Mouse (Mus musculus) kidney, adult 2 months (tissue): ENCODE measurements around the gene Klk14. TPM values are rescaled to one million over a fixed set of nuclear protein-coding genes. Genes with fewer than 3 reads are reported as not detected.
A peak's percentile ranks its signal among the peaks of the same experiment; 100 is the strongest.
"Not testable (repeated sequence)": the region's sequence is repeated elsewhere in the genome, so short reads cannot be mapped to it uniquely, and the experiment has no call there.

Experiments used
- DNase-seq: peaks from one replicate; pipeline ENCODE4 v3.0.0; 2021
- H3K27ac ChIP-seq: fragments of 200-500 bp; 2 replicates; pipeline ENCODE4 v1.5.1; 2012; ENCODE audit warnings: low read depth, low read length, control low read depth, inconsistent platforms; ENCODE audit not compliant: insufficient read depth
- H3K27me3 ChIP-seq: fragments of 200-500 bp; replicated peaks from 2 replicates; pipeline ENCODE4 v1.6.1; 2012; ENCODE audit warnings: mild to moderate bottlenecking, moderate library complexity, low read length, inconsistent platforms; ENCODE audit not compliant: control insufficient read depth, insufficient read depth
- H3K36me3 ChIP-seq: fragments of 200-500 bp; 2 replicates; pipeline ENCODE4 v1.6.1; 2012; ENCODE audit warnings: mild to moderate bottlenecking, moderate library complexity, low read length, inconsistent platforms; ENCODE audit not compliant: control insufficient read depth, insufficient read depth
- H3K4me1 ChIP-seq: fragments of 200-500 bp; 2 replicates; pipeline ENCODE4 v1.6.1; 2011; ENCODE audit warnings: low read length; ENCODE audit not compliant: control insufficient read depth, insufficient read depth
- H3K4me3 ChIP-seq: fragments of 200-500 bp; 2 replicates; pipeline ENCODE4 v1.5.1; 2011; ENCODE audit warnings: mild to moderate bottlenecking, low read depth, low read length, control low read depth; ENCODE audit not compliant: insufficient read depth
- CTCF ChIP-seq: fragments of 200-500 bp; conservative IDR thresholded peaks from 2 replicates; pipeline ENCODE4 v1.5.1; 2011; ENCODE audit warnings: low read depth, mild to moderate bottlenecking, control low read depth, low read length, moderate library complexity, mixed read lengths; ENCODE audit not compliant: insufficient read depth, insufficient read length
- POLR2A ChIP-seq: fragments of 200-500 bp; IDR thresholded peaks from one replicate; pipeline ENCODE4 v1.6.1; 2011; ENCODE audit warnings: low read depth, low read length, control low read depth
- WGBS: fragments of 180-500 bp; shearing (Covaris S2); methylation state at CpG from one replicate; pipeline ENCODE4 v1.1.7; 2018; 5-methylcytosine and 5-hydroxymethylcytosine counted together
- polyA plus RNA-seq: library from polyadenylated mRNA; depleted of rRNA; stranded (reverse); fragments of >200 nt; gene quantifications from 2 replicates; pipeline ENCODE4 v1.2.3, GENCODE M21; 2012; rRNA removed

Klk14 gene
- polyA plus RNA-seq, 1 experiment, result 0.11 TPM

GRCm38 (mm10) chr7:43680960-43681359 is 9.3 kb upstream of the Klk14 start:
- peak; percentile 75 for TF ChIP-seq CTCF
- TF ChIP-seq POLR2A, result no peak
- Histone ChIP-seq H3K36me3 (peaks cover 2% of the 10 kb centered on the region; the same call in 1 of the 2 replicates), H3K27ac (no peak overlapping the region), H3K27me3 (no peaks in the 10 kb centered on the region), H3K4me3 (no peak overlapping the region), H3K4me1 (no peaks in the 10 kb centered on the region)
- 23% methylated on average over 5 of the region's 5 CpGs for WGBS
- peak; percentile 50 for DNase-seq

- not testable (repeated sequence) for H3K27ac ChIP-seq, H3K4me3 ChIP-seq, H3K4me1 ChIP-seq, DNase-seq, H3K36me3 ChIP-seq, H3K27me3 ChIP-seq
- WGBS, result 0% methylated on average over 1 of the region's 1 CpGs
- peak; percentile 33 for TF ChIP-seq CTCF
Measured at GRCm38 (mm10) chr7:43682511-43682910, 7.7 kb upstream of the Klk14 start.

GRCm38 (mm10) chr7:43685088-43685487 is 5.1 kb upstream of the Klk14 start:
- no peak for DNase-seq
- no peak overlapping the region for H3K4me3 ChIP-seq
- H3K36me3 ChIP-seq, result no peaks in the 10 kb centered on the region
- no peak overlapping the region for H3K27ac ChIP-seq
- H3K27me3 ChIP-seq, result no peaks in the 10 kb centered on the region
- TF ChIP-seq POLR2A, result no peak
- TF ChIP-seq CTCF, result no peak
- 46% methylated on average over 7 of the region's 7 CpGs for WGBS
- H3K4me1 ChIP-seq, result no peaks in the 10 kb centered on the region

DNA sequence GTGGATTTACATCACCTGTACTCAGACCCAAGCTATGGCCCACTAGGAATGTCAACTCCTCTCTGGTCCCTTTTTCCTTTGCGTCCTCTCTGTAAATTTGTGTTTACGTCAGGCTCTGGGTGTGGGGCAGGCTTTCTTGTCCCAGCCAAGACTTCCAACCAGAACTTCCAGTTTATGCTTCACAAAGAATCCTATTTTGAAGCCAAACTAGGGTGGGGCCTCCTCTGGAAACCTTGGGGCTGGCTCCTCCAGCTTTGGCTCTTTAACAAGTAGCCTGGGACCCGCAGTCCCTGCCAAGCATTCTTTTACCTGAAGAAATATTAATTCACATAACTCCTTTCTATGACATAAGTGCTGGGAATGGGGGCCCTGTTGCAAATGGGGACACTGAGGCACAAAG is 19.8 kb downstream of the Klk14 start:
- no peak for TF ChIP-seq CTCF
- no peak for TF ChIP-seq POLR2A
- H3K36me3 ChIP-seq, result no peaks in the 10 kb centered on the region

GRCm38 (mm10) chr7:43712267-43712666 is 22.0 kb downstream of the Klk14 start, which contains the start of gene Klk13:
Klk13 (plus strand) TSS chr7:43712567.
- Histone ChIP-seq H3K4me1 (no peaks in the 10 kb centered on the region), H3K36me3 (no peaks in the 10 kb centered on the region), H3K27ac (no peak within 1 kb of the TSS), H3K4me3 (no peak within 1 kb of the TSS), H3K27me3 (no peaks in the 10 kb centered on the region)
- 61% methylated on average over 4 of the region's 4 CpGs for WGBS
- no peak for DNase-seq
- TF ChIP-seq POLR2A (no peak), CTCF (no peak)

More for the DNA sequence above, 19.8 kb downstream of the Klk14 start:
- H3K27ac ChIP-seq, result no peak overlapping the region
- WGBS, result 83% methylated on average over 3 of the region's 3 CpGs
- DNase-seq, result no peak
- no peak overlapping the region for H3K4me3 ChIP-seq
- no peaks in the 10 kb centered on the region for H3K4me1 ChIP-seq
- H3K27me3 ChIP-seq, result no peaks in the 10 kb centered on the region

DNA sequence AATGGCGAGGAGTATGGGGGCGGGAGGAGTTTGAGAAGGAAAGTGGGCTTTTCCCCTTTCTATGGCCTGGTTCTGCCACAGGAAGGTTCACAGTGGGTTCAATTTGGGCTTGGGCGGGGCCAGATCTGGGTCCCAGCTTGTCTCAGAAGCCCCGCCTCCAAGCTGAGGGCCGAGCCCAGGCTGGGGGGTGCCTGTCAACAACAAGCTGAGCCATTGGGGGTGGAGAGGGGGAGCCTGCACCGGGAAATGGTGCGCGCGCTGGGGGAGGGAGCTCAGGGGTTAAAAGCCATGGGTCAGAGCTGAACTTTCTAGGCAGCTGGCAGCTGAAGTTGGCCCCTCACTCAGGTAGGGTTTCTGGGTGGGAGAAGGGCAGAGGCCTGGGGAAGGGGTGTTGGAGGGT is 22.7 kb downstream of the Klk14 start:
- WGBS, result 9% methylated on average over 9 of the region's 9 CpGs
- Histone ChIP-seq H3K4me3 (no peak overlapping the region), H3K27ac (no peak overlapping the region), H3K36me3 (no peaks in the 10 kb centered on the region), H3K27me3 (no peaks in the 10 kb centered on the region), H3K4me1 (no peaks in the 10 kb centered on the region)
- DNase-seq, result no peak
- TF ChIP-seq CTCF (no peak), POLR2A (no peak)

DNA sequence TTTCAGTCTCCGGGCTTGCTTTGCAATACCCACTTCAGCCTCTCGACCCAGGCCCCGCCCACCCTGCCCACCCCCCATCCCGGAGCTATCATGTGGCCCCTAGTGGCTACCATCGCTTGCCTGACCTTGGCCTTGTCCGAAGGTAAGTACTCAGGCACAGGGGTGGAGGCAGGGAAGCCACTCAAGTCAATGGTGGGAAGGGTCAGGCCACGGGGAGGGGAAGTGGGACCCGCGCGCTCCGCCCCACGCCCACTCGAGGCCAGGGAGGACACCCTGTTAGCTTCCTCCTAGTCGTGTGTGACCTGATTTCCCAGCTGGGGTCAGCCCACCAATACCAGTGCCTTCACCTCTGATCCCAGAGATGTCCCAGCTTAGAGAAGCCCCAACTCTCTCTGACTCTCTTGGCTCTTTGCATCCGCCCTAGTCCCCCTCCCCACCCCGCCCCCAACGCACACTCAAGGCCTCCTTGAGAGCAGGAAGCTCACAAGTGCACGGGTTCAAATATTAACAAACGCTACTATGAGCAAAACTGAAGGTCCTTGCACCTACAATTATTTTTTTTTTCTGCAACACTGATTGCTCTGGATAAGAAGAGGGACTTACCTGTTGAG is 23.6 kb downstream of the Klk14 start:
- Histone ChIP-seq H3K4me1 (no peaks in the 10 kb centered on the region), H3K27me3 (no peaks in the 10 kb centered on the region), H3K36me3 (no peaks in the 10 kb centered on the region), H3K4me3 (no peak overlapping the region), H3K27ac (no peak overlapping the region)
- no peak for DNase-seq
- 10% methylated on average over 19 of the region's 19 CpGs for WGBS
- TF ChIP-seq POLR2A (no peak), CTCF (no peak)

Other genes with a start within 250 kb of the Klk14 start
- 0.33 TPM in 1 of 2 replicates, not detected in the other for gene Cldnd2, start 249.6 kb upstream of the Klk14 start, polyA plus RNA-seq
- 477 and 614 TPM in 2 replicates for gene Etfb, start 246.3 kb upstream of the Klk14 start, polyA plus RNA-seq
- 1.8 and 3.6 TPM in 2 replicates for gene Gm45233, start 246.3 kb upstream of the Klk14 start, polyA plus RNA-seq
- 5.9 and 6.7 TPM in 2 replicates for gene Vsig10l, start 227.3 kb upstream of the Klk14 start, polyA plus RNA-seq
- 1.0 and 1.1 TPM in 2 replicates for gene Iglon5, start 200.3 kb upstream of the Klk14 start, polyA plus RNA-seq
- gene 4931406B18Rik, start 184.5 kb upstream of the Klk14 start, polyA plus RNA-seq, result not detected in 2 replicates
- gene Cd33, start 146.0 kb upstream of the Klk14 start, polyA plus RNA-seq, result 2.4 and 3.9 TPM in 2 replicates
- gene Zfp658, start 128.2 kb upstream of the Klk14 start, polyA plus RNA-seq, result 0.91 and 1.1 TPM in 2 replicates
- 2.1 and 2.6 TPM in 2 replicates for gene Zfp719, start 110.8 kb upstream of the Klk14 start, polyA plus RNA-seq
- not detected in 2 replicates for gene Zfp819, start 83.2 kb upstream of the Klk14 start, polyA plus RNA-seq
- not detected in 2 replicates for gene Ceacam18, start 55.7 kb upstream of the Klk14 start, polyA plus RNA-seq
- gene Siglece, start 30.3 kb upstream of the Klk14 start, polyA plus RNA-seq, result 2.8 and 3.8 TPM in 2 replicates
- 6.1 and 7.0 TPM in 2 replicates for gene Ctu1, start 18.4 kb upstream of the Klk14 start, polyA plus RNA-seq
- 0.04 TPM in 1 of 2 replicates, not detected in the other for gene Klk13, start 22.1 kb downstream of the Klk14 start, polyA plus RNA-seq
- gene Klk12, start 78.5 kb downstream of the Klk14 start, polyA plus RNA-seq, result not detected in 2 replicates
- gene Klk11, start 84.2 kb downstream of the Klk14 start, polyA plus RNA-seq, result 0.18 TPM in 1 of 2 replicates, not detected in the other
- 0.41 and 0.52 TPM in 2 replicates for gene Klk10, start 90.6 kb downstream of the Klk14 start, polyA plus RNA-seq
- not detected in 2 replicates for gene Klk9, start 101.5 kb downstream of the Klk14 start, polyA plus RNA-seq
- 4.2 and 5.9 TPM in 2 replicates for gene Klk8, start 107.2 kb downstream of the Klk14 start, polyA plus RNA-seq
- not detected in 2 replicates for gene Klk7, start 120.9 kb downstream of the Klk14 start, polyA plus RNA-seq
- gene Klk6, start 134.1 kb downstream of the Klk14 start, polyA plus RNA-seq, result not detected in 2 replicates
- gene Klk5, start 151.6 kb downstream of the Klk14 start, polyA plus RNA-seq, result not detected in 2 replicates
- not detected in 2 replicates for gene Klk4, start 190.7 kb downstream of the Klk14 start, polyA plus RNA-seq
- gene Klk15, start 243.3 kb downstream of the Klk14 start, polyA plus RNA-seq, result 0.09 and 0.19 TPM in 2 replicates